Mouse (Mus musculus) myocyte (in vitro differentiated cells): ENCODE data around the gene Xpo6. TPM values are rescaled to one million over a fixed set of nuclear protein-coding genes. Genes with fewer than 3 reads are reported as not detected.
A peak's percentile ranks its signal among the peaks of the same experiment; 100 is the strongest.

Experiments
- H3K27me3 ChIP-seq: one replicate; pipeline ENCODE4 v1.6.1; 2011; ENCODE audit not compliant: control insufficient read depth, insufficient read depth, insufficient read length
- H3K36me3 ChIP-seq: one replicate; pipeline ENCODE4 v1.6.1; 2011; ENCODE audit not compliant: control insufficient read depth, insufficient read depth
- H3K4me2 ChIP-seq: one replicate; pipeline ENCODE4 v1.6.1; 2011; ENCODE audit warnings: low read depth, control low read depth
- H3K4me3 ChIP-seq: one replicate; pipeline ENCODE4 v1.5.1; 2011; ENCODE audit warnings: mild to moderate bottlenecking, control low read depth, moderate library complexity
- H3K79me2 ChIP-seq: one replicate; pipeline ENCODE4 v1.6.1; 2011; ENCODE audit not compliant: control insufficient read depth, insufficient read depth
- H3ac ChIP-seq: one replicate; pipeline ENCODE4 v1.6.1; 2011; ENCODE audit not compliant: control insufficient read depth, insufficient read length
- CEBPB ChIP-seq: IDR thresholded peaks from 2 replicates; pipeline ENCODE4 v1.6.1; 2011; ENCODE audit warnings: mild to moderate bottlenecking, moderate library complexity; ENCODE audit not compliant: poor library complexity, insufficient read depth, severe bottlenecking
- E2F4 ChIP-seq: IDR thresholded peaks from one replicate; pipeline ENCODE4 v1.6.1; 2011; ENCODE audit warnings: mild to moderate bottlenecking, control low read depth, moderate library complexity; ENCODE audit not compliant: insufficient read depth
- MAX ChIP-seq: IDR thresholded peaks from one replicate; pipeline ENCODE4 v1.6.1; 2011; ENCODE audit warnings: low read depth, mild to moderate bottlenecking, control low read depth
- MYOD1 ChIP-seq, 3 experiments: IDR thresholded peaks; one replicate each; pipeline ENCODE4 v1.6.1; 2011; ENCODE audit warnings: control low read depth in 2 of 3, low read depth in 2 of 3, mild to moderate bottlenecking in 2 of 3, moderate library complexity in 1 of 3; ENCODE audit not compliant: insufficient read length in 2 of 3, control insufficient read depth in 1 of 3
- MYOG ChIP-seq, 3 experiments: IDR thresholded peaks; one replicate each; pipeline ENCODE4 v1.6.1; 2011; ENCODE audit warnings: control low read depth in 2 of 3, low read depth in 2 of 3, mild to moderate bottlenecking in 2 of 3; ENCODE audit not compliant: insufficient read length in 2 of 3, control insufficient read depth in 1 of 3, insufficient read depth in 1 of 3
- POLR2A ChIP-seq: IDR thresholded peaks from one replicate; pipeline ENCODE4 v1.6.1; 2011; ENCODE audit warnings: low read depth, mild to moderate bottlenecking, control low read depth, moderate library complexity; ENCODE audit not compliant: insufficient read length
- POLR2AphosphoS2 ChIP-seq: IDR thresholded peaks from one replicate; pipeline ENCODE4 v1.6.1; 2011; ENCODE audit warnings: low read depth, control low read depth; ENCODE audit not compliant: insufficient read length
- REST ChIP-seq: IDR thresholded peaks from one replicate; pipeline ENCODE4 v1.6.1; 2011; ENCODE audit warnings: mild to moderate bottlenecking, control low read depth, moderate library complexity; ENCODE audit not compliant: insufficient read depth, insufficient read length
- SRF ChIP-seq: IDR thresholded peaks from one replicate; pipeline ENCODE4 v1.6.1; 2011; ENCODE audit warnings: low read depth; ENCODE audit not compliant: control insufficient read depth, insufficient read length
- TCF12 ChIP-seq: IDR thresholded peaks from one replicate; pipeline ENCODE4 v1.6.1; 2011; ENCODE audit warnings: mild to moderate bottlenecking, control low read depth; ENCODE audit not compliant: poor library complexity, insufficient read depth, severe bottlenecking
- TCF3 ChIP-seq: IDR thresholded peaks from one replicate; pipeline ENCODE4 v1.6.1; 2011; ENCODE audit warnings: low read depth, control low read depth; ENCODE audit not compliant: insufficient read length
- USF1 ChIP-seq: IDR thresholded peaks from one replicate; pipeline ENCODE4 v1.6.1; 2011; ENCODE audit warnings: low read depth, mild to moderate bottlenecking, control low read depth, moderate library complexity
- polyA plus RNA-seq: library from polyadenylated mRNA; unstranded; fragments of >200 nt; fragmentation: generic; extraction: Trizol; gene quantifications from one replicate; pipeline ENCODE4 v1.2.1, GENCODE M21; 2012; ENCODE audit warnings: missing spikeins

Xpo6 gene
- polyA plus RNA-seq, 1 experiment: 36.4 TPM

GRCm38 (mm10) chr7:126244168-126244750 lies 44.0 kb upstream of the Xpo6 start:
- Histone ChIP-seq H3K36me3 (no peaks in the 10 kb centered on the region), H3K79me2 (no peaks in the 10 kb centered on the region), H3K4me2 (no peak overlapping the region), H3K27me3 (peaks cover 33% of the 10 kb centered on the region), H3K4me3 (no peak overlapping the region), H3ac (no peak overlapping the region)
- no peak for TF ChIP-seq SRF
- TF ChIP-seq POLR2AphosphoS2: no peak
- no peak for TF ChIP-seq MYOG (IDR thresholded peaks at IDR 0.05; ENCODE audit: control insufficient read depth in 1 of 3, insufficient read depth in 1 of 3, insufficient read length in 2 of 3, low read depth in 2 of 3)
- no peak for TF ChIP-seq CEBPB
- no peak for TF ChIP-seq TCF3
- no peak for TF ChIP-seq POLR2A
- TF ChIP-seq E2F4: no peak
- TF ChIP-seq TCF12: no peak
- TF ChIP-seq USF1: no peak
- TF ChIP-seq REST: no peak
- TF ChIP-seq MAX: no peak
- TF ChIP-seq MYOD1 (IDR thresholded peaks at IDR 0.05; ENCODE audit: control insufficient read depth in 1 of 3, insufficient read length in 2 of 3, low read depth in 2 of 3): no peak

GRCm38 (mm10) chr7:126240814-126241360 lies 40.6 kb upstream of the Xpo6 start:
- Histone ChIP-seq H3K4me2 (no peak overlapping the region), H3K4me3 (no peak overlapping the region), H3K27me3 (peaks cover 4% of the 10 kb centered on the region), H3K36me3 (no peaks in the 10 kb centered on the region), H3K79me2 (no peaks in the 10 kb centered on the region), H3ac (no peak overlapping the region)
- no peak for TF ChIP-seq TCF12
- no peak for TF ChIP-seq USF1
- TF ChIP-seq MYOG (IDR thresholded peaks at IDR 0.05; ENCODE audit: control insufficient read depth in 1 of 3, insufficient read depth in 1 of 3, insufficient read length in 2 of 3, low read depth in 2 of 3): no peak
- TF ChIP-seq POLR2AphosphoS2: no peak
- no peak for TF ChIP-seq REST
- TF ChIP-seq MYOD1 (IDR thresholded peaks at IDR 0.05; ENCODE audit: control insufficient read depth in 1 of 3, insufficient read length in 2 of 3, low read depth in 2 of 3): no peak
- TF ChIP-seq SRF: no peak
- no peak for TF ChIP-seq MAX
- no peak for TF ChIP-seq POLR2A
- TF ChIP-seq E2F4: no peak
- no peak for TF ChIP-seq TCF3
- no peak for TF ChIP-seq CEBPB

- Histone ChIP-seq H3K4me3 (no peak overlapping the region), H3K36me3 (no peaks in the 10 kb centered on the region), H3K79me2 (no peaks in the 10 kb centered on the region), H3ac (no peak overlapping the region), H3K27me3 (no peaks in the 10 kb centered on the region), H3K4me2 (peak overlapping the region; percentile 68)
- no peak for TF ChIP-seq TCF3
- no peak for TF ChIP-seq MYOG (IDR thresholded peaks at IDR 0.05; ENCODE audit: control insufficient read depth in 1 of 3, insufficient read depth in 1 of 3, insufficient read length in 2 of 3, low read depth in 2 of 3)
- TF ChIP-seq POLR2AphosphoS2: no peak
- no peak for TF ChIP-seq REST
- TF ChIP-seq SRF: no peak
- no peak for TF ChIP-seq TCF12
- no peak for TF ChIP-seq E2F4
These were observed 36.5 kb upstream of the Xpo6 start for GRCm38 (mm10) chr7:126236794-126237192.

GRCm38 (mm10) chr7:126236083-126236793 lies 35.9 kb upstream of the Xpo6 start:
- TF ChIP-seq SRF (no peak), MYOD1 (IDR thresholded peaks at IDR 0.05; ENCODE audit: control insufficient read depth in 1 of 3, insufficient read length in 2 of 3, low read depth in 2 of 3) (peak; percentile 90 to 96 (median 96)), USF1 (no peak), E2F4 (no peak), MAX (no peak), TCF3 (no peak), TCF12 (peak; percentile 76), REST (no peak), POLR2AphosphoS2 (no peak), CEBPB (no peak), POLR2A (no peak), MYOG (IDR thresholded peaks at IDR 0.05; ENCODE audit: control insufficient read depth in 1 of 3, insufficient read depth in 1 of 3, insufficient read length in 2 of 3, low read depth in 2 of 3) (peak in 2 of 3 experiments; percentile 58 to 76)
- H3K36me3 ChIP-seq: no peaks in the 10 kb centered on the region
- H3K4me3 ChIP-seq: no peak overlapping the region
- no peaks in the 10 kb centered on the region for H3K27me3 ChIP-seq
- no peaks in the 10 kb centered on the region for H3K79me2 ChIP-seq
- no peak overlapping the region for H3ac ChIP-seq
- peak overlapping the region; percentile 68 for H3K4me2 ChIP-seq
